In genomic region chr7:72596985-72597384, GRCm38 (mm10) we compare ENCODE assay signal across 31 mouse cellular contexts.
"Had no signal": no experiment of that assay in that cellular context is flagged by ENCODE, and none has a peak within 500 bp of the region (broad histone marks: within the 10 kb centered on the region; RNA-seq: fewer than 3 reads in every experiment).

No protein-coding gene starts in this region.

- H3K4me1 ChIP-seq: limb, embryonic 10.5 days; limb, embryonic 12.5 days; liver, embryonic 12.5 days; liver, embryonic 13.5 days; liver, embryonic 15.5 days; lung, embryonic 15.5 days; megakaryocyte, embryonic 14.5 days; midbrain, embryonic 10.5 days; midbrain, embryonic 12.5 days; midbrain, embryonic 13.5 days had no signal

- H3K27ac ChIP-seq: limb, embryonic 10.5 days; limb, embryonic 12.5 days; limb, embryonic 13.5 days; limb, embryonic 15.5 days; liver, embryonic 12.5 days; liver, embryonic 13.5 days; liver, embryonic 14.5 days; liver, embryonic 15.5 days; lung, embryonic 15.5 days; macrophage; midbrain, embryonic 10.5 days; midbrain, embryonic 12.5 days; midbrain, embryonic 13.5 days; midbrain, embryonic 15.5 days had no signal

- H3K4me2 ChIP-seq: limb, embryonic 12.5 days; limb, embryonic 13.5 days; limb, embryonic 15.5 days; liver, embryonic 11.5 days; liver, embryonic 12.5 days; liver, embryonic 13.5 days; liver, embryonic 15.5 days; lung, embryonic 14.5 days; lung, embryonic 15.5 days; midbrain, embryonic 11.5 days; midbrain, embryonic 12.5 days; midbrain, embryonic 13.5 days; midbrain, embryonic 15.5 days had no signal

- H3K36me3 ChIP-seq: limb, embryonic 10.5 days; limb, embryonic 12.5 days; limb, embryonic 13.5 days; limb, embryonic 15.5 days; liver, embryonic 12.5 days; liver, embryonic 13.5 days; liver, embryonic 15.5 days; lung, embryonic 15.5 days; midbrain, embryonic 10.5 days; midbrain, embryonic 12.5 days; midbrain, embryonic 13.5 days; midbrain, embryonic 15.5 days had no signal

- H3K27me3 ChIP-seq: limb, embryonic 12.5 days; limb, embryonic 13.5 days; limb, embryonic 15.5 days; liver, embryonic 12.5 days; liver, embryonic 13.5 days; liver, embryonic 15.5 days; lung, embryonic 15.5 days; megakaryocyte, embryonic 14.5 days; midbrain, embryonic 12.5 days; midbrain, embryonic 13.5 days; midbrain, embryonic 15.5 days had no signal

- H3K4me3 ChIP-seq: limb, embryonic 10.5 days; limb, embryonic 12.5 days; limb, embryonic 13.5 days; limb, embryonic 15.5 days; liver, embryonic 12.5 days; liver, embryonic 13.5 days; liver, embryonic 15.5 days; lung, embryonic 15.5 days; megakaryocyte, embryonic 14.5 days; midbrain, embryonic 10.5 days; midbrain, embryonic 12.5 days; midbrain, embryonic 13.5 days; midbrain, embryonic 15.5 days; myocyte had no signal

- H3K9me3 ChIP-seq: limb, embryonic 10.5 days; limb, embryonic 12.5 days; limb, embryonic 13.5 days; limb, embryonic 15.5 days; liver, embryonic 12.5 days; liver, embryonic 13.5 days; liver, embryonic 15.5 days; lung, embryonic 15.5 days; midbrain, embryonic 10.5 days; midbrain, embryonic 12.5 days; midbrain, embryonic 13.5 days; midbrain, embryonic 15.5 days had no signal

- ATAC-seq: liver, embryonic 12.5 days; liver, postnatal 0 days; lung, postnatal 0 days; midbrain, embryonic 13.5 days; midbrain, embryonic 15.5 days; midbrain, embryonic 16.5 days had no signal

- DNase-seq: left cerebral cortex, postnatal 4 days; liver; liver, embryonic 13.5 days; liver, postnatal 0 days; lung, adult 18-20 months; lung, adult 2 months; lung, embryonic 14.5 days; lung, postnatal 10 days; lung, postnatal 14 days; lung, postnatal 36 days; lung, postnatal 4 days; midbrain, embryonic 14.5 days had no signal

- H3K9ac ChIP-seq: limb, embryonic 12.5 days; limb, embryonic 13.5 days; limb, embryonic 15.5 days; liver, embryonic 12.5 days; liver, embryonic 13.5 days; liver, embryonic 14.5 days; liver, embryonic 15.5 days; liver, postnatal 0 days; lung, embryonic 14.5 days; lung, embryonic 15.5 days; midbrain, embryonic 12.5 days; midbrain, embryonic 13.5 days; midbrain, embryonic 15.5 days had no signal
